Mouse (Mus musculus) brain, embryonic 18.5 days (tissue): ENCODE data around the gene Svs3b.
"Not testable (repeated sequence)": the region's sequence is repeated elsewhere in the genome, so short reads cannot be mapped to it uniquely, and the experiment has no call there.

ENCODE experiments used
- DNase-seq: peaks from one replicate; pipeline ENCODE4 v3.0.0-alpha.2; 2012; ENCODE audit warnings: low read depth, low spot score

Gene Svs3b

DNA sequence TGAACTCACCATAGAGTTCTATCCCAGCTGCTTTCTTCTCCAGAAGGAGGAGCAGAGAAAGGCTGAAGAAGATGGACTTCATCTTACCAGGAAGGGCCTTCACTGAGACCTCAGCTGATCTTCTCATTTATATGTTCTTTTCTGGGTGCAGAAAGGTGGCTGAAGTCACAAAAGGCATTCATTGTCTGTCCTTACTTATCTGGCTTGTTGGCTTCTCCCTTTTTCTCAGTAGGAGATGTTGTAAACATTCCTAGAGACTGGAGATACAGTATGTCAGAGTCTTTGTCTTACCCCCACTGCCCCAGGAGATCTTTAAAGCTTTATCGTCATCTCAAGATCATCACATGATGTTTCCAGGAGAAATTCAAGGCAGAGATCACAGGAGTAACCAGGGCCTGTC lies at the start of gene Svs3b:
Svs3b (minus strand) TSS at position 101 of the 400 bp plus-strand sequence.
- DNase-seq: not testable (repeated sequence)

DNA sequence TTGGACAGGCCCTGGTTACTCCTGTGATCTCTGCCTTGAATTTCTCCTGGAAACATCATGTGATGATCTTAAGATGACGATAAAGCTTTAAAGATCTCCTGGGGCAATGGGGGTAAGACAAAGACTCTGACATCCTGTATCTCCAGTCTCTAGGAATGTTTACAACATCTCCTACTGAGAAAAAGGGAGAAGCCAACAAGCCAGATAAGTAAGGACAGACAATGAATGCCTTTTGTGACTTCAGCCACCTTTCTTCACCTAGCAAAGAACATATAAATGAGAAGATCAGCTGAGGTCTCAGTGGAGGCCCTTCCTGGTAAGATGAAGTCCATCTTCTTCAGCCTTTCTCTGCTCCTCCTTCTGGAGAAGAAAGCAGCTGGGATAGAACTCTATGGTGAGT lies 32.5 kb upstream of the Svs3b start, which contains the start of gene Svs3a:
Svs3a (plus strand) TSS at position 301 of the 400 bp plus-strand sequence.
- not testable (repeated sequence) for DNase-seq

DNA sequence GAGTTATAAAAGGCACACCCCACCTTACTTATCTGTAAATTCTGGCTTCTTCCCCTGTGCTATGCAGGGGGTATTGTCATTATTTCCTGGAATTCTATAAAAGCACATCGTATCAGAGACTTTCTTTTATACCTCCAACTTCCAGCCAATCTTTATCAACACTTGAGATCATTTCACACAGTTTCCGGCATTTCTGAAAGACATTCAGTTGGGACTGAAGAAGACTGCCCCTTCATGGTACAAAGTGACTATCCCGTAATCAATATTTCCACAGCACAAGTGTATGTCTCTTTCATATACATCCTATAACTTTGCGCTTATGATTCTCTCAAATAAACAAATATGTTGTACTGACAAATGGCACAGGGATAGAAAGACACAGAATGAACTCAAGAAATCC lies 21.9 kb upstream of the Svs3b start, which contains the start of gene Svs4:
Svs4 (minus strand) TSS at position 101 of the 400 bp plus-strand sequence.
- no peak for DNase-seq

DNA sequence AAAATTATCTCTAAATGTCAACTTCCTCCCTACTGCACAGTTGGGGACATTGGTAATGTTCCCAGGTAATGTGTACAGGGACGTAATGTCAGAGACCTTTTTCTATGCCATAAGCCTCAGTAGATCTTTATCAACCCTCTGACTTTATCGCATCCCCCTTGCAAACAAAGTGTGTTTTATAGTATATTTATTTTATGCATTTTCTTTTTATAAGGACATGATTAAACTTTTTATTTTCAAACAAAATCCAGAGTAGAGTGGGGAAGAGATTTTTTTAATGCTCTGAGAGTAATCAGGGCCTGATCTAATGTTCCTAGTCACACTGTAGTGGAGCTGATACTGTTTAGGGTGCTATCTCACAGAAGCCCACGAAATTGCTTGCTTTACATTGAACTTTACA lies 18.1 kb downstream of the Svs3b start, which contains the start of gene Svs2:
Svs2 (minus strand) TSS at position 101 of the 400 bp plus-strand sequence.
- no peak for DNase-seq

DNA sequence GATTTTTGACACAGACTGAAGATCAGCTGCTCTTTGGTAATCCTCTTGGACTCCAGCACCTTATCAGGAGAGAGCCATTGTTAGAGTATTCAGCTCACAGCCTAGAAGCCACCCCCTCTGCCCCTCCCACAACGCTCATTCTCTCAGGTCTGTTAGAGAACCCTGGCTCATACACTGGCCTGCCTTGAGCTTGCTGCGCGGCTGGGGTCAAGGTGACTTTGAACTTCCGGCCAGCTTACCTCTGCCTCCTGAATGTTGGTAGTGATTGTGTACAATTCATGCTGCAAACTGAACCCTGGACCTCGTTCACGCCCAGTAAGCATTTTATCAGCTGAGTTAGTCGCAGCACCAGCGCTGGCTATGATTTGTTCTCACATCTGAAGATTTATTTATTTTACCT lies 23.8 kb downstream of the Svs3b start:
- no peak for DNase-seq

DNA sequence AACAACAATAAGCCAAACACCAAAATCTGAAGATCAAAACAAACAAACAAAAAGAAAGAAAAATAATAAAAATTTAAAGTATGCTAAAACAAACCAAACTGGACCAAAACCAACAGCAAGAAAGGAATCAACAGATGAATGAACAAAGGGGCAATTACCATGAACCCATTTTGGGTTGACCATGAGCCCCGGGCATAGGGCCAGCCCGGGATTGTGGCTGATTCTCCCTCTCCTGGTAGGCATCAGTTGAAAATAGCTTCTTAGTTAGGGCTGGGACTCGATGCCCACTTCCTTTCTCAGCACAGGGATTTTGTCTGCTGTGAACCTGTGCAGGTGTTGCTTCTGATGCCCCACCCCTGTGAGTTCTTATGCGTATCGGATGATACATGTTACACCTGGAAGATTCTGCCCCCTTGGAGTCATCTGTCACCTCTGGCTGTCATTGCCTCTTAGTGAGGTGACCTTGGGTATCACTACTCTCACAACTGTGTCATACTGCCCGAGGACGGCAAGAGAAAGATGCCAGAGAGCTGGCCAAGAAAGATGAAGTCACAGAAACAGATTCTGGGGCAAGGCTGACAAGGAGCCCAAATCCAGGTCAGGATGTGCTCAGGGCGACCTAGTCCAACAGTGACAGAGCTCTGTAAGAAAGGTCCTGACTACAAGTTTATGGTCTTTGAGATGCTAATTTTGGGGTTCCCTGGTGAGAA lies 27.9 kb downstream of the Svs3b start:
- no peak for DNase-seq

DNA sequence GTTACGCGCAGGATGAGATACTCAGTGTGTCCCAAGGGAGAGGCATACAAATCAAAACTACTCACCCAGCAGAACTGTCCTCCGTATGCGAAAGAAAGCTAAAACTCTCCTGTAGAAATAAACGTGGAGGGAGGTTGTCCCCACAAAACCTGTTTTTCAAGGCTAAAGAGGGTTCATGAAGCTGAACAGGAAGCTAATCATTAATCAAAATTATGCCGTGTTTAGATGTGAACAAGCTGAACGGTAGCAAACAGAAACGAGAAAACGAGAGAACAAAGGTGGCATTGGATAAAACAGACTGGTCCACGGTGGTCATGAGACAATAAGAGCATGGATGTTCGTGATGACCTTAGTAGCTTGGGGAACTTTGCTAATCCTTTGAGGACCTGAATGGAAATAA lies 34.9 kb downstream of the Svs3b start, which contains the start of gene Wfdc15b:
Wfdc15b (minus strand) TSS at position 139 of the 400 bp plus-strand sequence.
- DNase-seq: no peak

DNA sequence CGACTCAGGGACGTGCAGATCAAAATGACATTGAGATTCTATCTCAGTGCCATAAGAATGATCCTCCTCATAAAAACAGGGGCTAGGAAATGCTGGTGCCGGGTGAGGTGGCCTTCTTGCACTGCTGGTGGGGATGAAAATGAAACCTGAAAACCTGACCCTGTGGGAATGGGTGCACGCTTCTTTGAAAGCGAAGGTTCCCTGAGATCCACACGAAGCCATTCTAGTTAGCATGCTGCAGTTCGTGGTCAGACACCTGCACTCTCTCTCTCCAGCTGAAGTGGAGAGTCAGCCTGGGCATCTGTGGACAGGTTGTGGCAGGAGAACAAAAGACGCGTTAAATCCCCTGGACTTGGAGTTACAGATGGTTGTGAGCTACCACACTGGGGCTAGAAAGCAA lies 37.1 kb downstream of the Svs3b start:
- DNase-seq: no peak

DNA sequence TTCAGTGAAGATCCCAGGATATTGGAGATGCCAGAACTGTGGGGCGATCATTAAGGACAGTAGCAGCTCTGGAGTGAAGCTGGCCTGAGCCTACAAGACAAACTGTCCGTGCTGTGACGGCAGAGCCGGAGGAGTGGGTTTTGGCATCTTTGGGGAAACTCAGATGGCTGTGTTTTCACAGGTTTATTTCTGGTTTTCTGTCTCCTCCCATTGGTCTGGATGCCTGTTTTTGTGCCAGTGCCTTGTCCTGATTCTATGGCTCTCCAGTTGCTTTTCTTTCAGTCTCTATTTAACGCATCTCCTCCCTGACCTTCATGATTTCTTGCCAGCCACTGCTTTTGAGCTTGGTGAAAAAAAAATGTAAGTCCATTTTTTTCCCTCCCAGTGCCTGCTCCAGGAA lies 43.7 kb downstream of the Svs3b start:
- no peak for DNase-seq

DNA sequence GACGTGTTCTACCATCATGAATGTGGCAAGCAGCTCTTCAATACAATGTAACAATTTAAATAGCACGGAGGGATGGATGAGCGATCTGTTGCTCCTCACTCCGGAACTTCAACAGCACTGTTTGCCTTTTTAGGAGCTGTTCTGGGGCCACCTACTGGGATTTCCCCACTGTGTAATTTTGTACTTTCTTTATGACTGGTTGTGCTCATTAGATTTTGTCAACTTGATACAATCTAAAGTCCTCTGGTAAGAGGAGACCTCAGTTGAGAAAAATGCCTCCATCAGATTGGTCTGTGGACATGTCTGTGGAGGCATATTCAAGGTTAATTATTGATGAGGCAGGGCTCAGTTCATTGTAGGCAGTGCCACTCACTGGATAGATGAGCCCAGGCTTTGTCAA lies 45.5 kb downstream of the Svs3b start:
- DNase-seq: no peak

DNA sequence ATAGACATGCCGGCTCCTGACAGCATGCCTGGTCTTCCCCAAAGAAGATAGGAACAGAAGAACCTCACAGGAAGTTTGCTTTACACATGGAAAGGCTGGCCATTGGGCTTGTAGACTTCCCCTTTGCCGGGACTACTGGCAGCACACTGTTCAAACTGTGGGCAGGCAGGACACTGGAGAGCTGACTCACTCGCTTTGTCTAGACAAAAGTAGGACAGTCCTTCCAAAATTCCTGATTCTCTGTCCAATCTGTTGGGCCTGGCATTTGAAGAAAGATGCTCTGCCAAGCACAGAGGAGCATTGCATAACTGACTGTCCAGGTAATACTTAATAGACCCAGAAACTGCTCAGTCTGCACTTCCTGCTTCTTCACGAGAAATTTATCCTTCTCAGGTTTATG lies 49.8 kb downstream of the Svs3b start:
- DNase-seq: no peak

DNA sequence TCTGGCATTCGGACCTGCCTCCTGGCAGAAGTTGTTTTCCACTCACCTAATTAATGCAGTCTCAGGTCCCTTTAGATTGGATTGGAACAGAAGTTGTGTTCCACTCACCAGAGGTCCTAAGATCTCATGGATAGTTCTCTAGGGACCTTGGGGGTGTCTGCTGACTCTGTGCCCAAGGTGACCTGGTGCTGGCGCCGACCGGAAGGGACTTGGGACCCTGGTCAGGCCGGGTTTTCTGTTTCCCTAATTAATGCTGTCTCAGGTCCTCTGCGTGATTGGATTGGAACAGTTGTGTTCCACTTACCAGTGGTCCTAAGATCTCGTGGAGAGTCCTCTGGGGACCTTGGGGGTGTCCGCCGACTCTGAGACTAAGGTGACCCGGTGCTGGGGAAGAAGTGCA lies 50.4 kb downstream of the Svs3b start:
- DNase-seq: not testable (repeated sequence)
